Mouse (Mus musculus): ENCODE measurements at regions not wholly inside any gene's neighbourhood (a gene's known extent, or its start where the extent isn't known, plus 50 kb on each side); places are given as distances from the start of the nearest gene placed in this dataset.

DNA sequence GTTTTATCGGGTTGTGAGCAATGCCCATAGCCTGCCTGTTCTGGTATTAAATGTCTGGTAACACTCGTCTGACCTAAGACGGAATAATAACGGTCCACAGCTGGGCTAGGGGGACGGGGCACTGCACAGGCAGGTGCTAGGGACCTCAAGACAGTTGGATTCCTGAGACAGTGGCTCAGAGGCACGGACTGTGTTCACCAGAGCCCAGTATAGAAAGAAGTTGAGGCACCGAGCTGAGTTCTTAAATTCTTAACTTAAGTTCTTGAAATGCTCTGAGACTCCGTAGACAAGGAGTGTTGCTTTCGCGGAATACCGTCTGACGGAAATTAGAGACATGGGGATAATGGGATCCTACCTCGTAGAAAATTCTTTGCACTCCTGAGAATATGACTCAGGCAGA is 174.2 kb upstream of the Arid2 start:
- TF ChIP-seq CTCF (IDR thresholded peaks at IDR 0.05; ENCODE audit: borderline replicate concordance, control insufficient read depth, extremely low read depth, insufficient read depth, low read length, poor library complexity) (no peak), POLR2A (IDR thresholded peaks at IDR 0.05; ENCODE audit: control insufficient read depth, extremely low read depth, insufficient read depth, low read length, poor library complexity) (no peak)
